Mouse (Mus musculus) heart, embryonic 11.5 days (tissue): ENCODE measurements around the gene Ercc5. TPM values are rescaled to one million over a fixed set of nuclear protein-coding genes. Genes with fewer than 3 reads are reported as not detected.

Source experiments
- ATAC-seq: fragments of 200-750 bp; cut with Nextera tagmentation; replicated peaks from 2 replicates; pipeline ENCODE4 v1.8.0; 2017; ENCODE audit warnings: moderate library complexity; ENCODE audit not compliant: insufficient number of reproducible peaks, low FRiP score, low TSS enrichment
- H3K27ac ChIP-seq: fragments of 300-500 bp; sonication (generic); 2 replicates; pipeline ENCODE4 v1.5.1; 2014; ENCODE audit warnings: mild to moderate bottlenecking, low read depth, low read length
- H3K27me3 ChIP-seq: fragments of 300-500 bp; sonication (generic); 2 replicates; pipeline ENCODE4 v1.6.1; 2014; ENCODE audit warnings: mild to moderate bottlenecking, low read length, mixed read lengths; ENCODE audit not compliant: control insufficient read depth, insufficient read depth
- H3K36me3 ChIP-seq: fragments of 300-500 bp; sonication (generic); 2 replicates; pipeline ENCODE4 v1.6.1; 2014; ENCODE audit warnings: mild to moderate bottlenecking, low read length, moderate library complexity, mixed read lengths; ENCODE audit not compliant: control insufficient read depth, insufficient read depth
- H3K4me1 ChIP-seq: fragments of 300-500 bp; sonication (generic); 2 replicates; pipeline ENCODE4 v1.6.1; 2014; ENCODE audit warnings: low read length; ENCODE audit not compliant: control insufficient read depth, insufficient read depth
- H3K4me2 ChIP-seq: fragments of 300-500 bp; sonication (generic); 2 replicates; pipeline ENCODE4 v1.6.1; 2014; ENCODE audit warnings: mild to moderate bottlenecking, moderate library complexity
- H3K4me3 ChIP-seq: fragments of 300-500 bp; sonication (generic); 2 replicates; pipeline ENCODE4 v1.5.1; 2014; ENCODE audit warnings: low read depth, low read length
- H3K9ac ChIP-seq: fragments of 300-500 bp; sonication (generic); 2 replicates; pipeline ENCODE4 v1.6.1; 2014; ENCODE audit warnings: mild to moderate bottlenecking, low read depth, low read length, moderate library complexity
- H3K9me3 ChIP-seq: fragments of 300-500 bp; sonication (generic); replicated peaks from 2 replicates; pipeline ENCODE4 v1.6.1; 2016; ENCODE audit warnings: low read length; ENCODE audit not compliant: control insufficient read depth
- WGBS: fragments of 180-500 bp; shearing (Covaris S2); extraction: QIAGEN DNeasy Blood & Tissue Kit; methylation state at CpG from one replicate; pipeline ENCODE4 v1.1.7; 2014; ENCODE audit not compliant: insufficient replicate concordance; 5-methylcytosine and 5-hydroxymethylcytosine counted together
- polyA plus RNA-seq: library from polyadenylated mRNA; unstranded; fragments of >200 nt; fragmentation: Nextera tagmentation; extraction: Ambion mirVana; gene quantifications from 2 replicates; pipeline ENCODE4 v1.2.1, GENCODE M21; 2014

Gene Ercc5
- polyA plus RNA-seq, 1 experiment from 2014 or later, result 17.3 TPM

GRCm38 (mm10) chr1:44202876-44203275, 55.3 kb downstream of the Ercc5 start:
- Histone ChIP-seq H3K9ac (no peak overlapping the region), H3K9me3 (no peaks in the 10 kb centered on the region), H3K27me3 (no peaks in the 10 kb centered on the region), H3K4me2 (no peak overlapping the region), H3K4me1 (peaks cover 3% of the 10 kb centered on the region; the same call in 1 of the 2 replicates), H3K36me3 (no peaks in the 10 kb centered on the region), H3K27ac (no peak overlapping the region), H3K4me3 (no peak overlapping the region)
- ATAC-seq, result no peak
- 86% methylated on average over 15 of the region's 15 CpGs for WGBS

- WGBS, result 50% methylated on average over 2 of the region's 2 CpGs
- H3K9me3 ChIP-seq, result no peaks in the 10 kb centered on the region
- no peak for ATAC-seq
These were observed 66.9 kb downstream of the Ercc5 start for GRCm38 (mm10) chr1:44214443-44214842.

GRCm38 (mm10) chr1:44216352-44217116, 69.0 kb downstream of the Ercc5 start:
- Histone ChIP-seq H3K4me1 (no peaks in the 10 kb centered on the region), H3K27me3 (no peaks in the 10 kb centered on the region), H3K4me2 (no peak overlapping the region), H3K4me3 (no peak overlapping the region), H3K27ac (no peak overlapping the region), H3K9me3 (no peaks in the 10 kb centered on the region), H3K9ac (no peak overlapping the region), H3K36me3 (no peaks in the 10 kb centered on the region)
- ATAC-seq, result no peak
- WGBS, result 57% methylated on average over 2 of the region's 2 CpGs

More at GRCm38 (mm10) chr1:44214443-44214842, 66.9 kb downstream of the Ercc5 start:
- H3K36me3 ChIP-seq, result no peaks in the 10 kb centered on the region
- no peak overlapping the region for H3K4me2 ChIP-seq
- no peak overlapping the region for H3K27ac ChIP-seq
- H3K4me1 ChIP-seq, result no peaks in the 10 kb centered on the region
- H3K9ac ChIP-seq, result no peak overlapping the region
- H3K4me3 ChIP-seq, result no peak overlapping the region
- H3K27me3 ChIP-seq, result no peaks in the 10 kb centered on the region

GRCm38 (mm10) chr1:44217118-44217517, 69.6 kb downstream of the Ercc5 start:
- no peak overlapping the region for H3K4me3 ChIP-seq
- no peaks in the 10 kb centered on the region for H3K36me3 ChIP-seq
- ATAC-seq, result no peak
- no peaks in the 10 kb centered on the region for H3K4me1 ChIP-seq
- WGBS, result 65% methylated on average over 2 of the region's 2 CpGs
- no peak overlapping the region for H3K27ac ChIP-seq
- no peak overlapping the region for H3K4me2 ChIP-seq
- no peaks in the 10 kb centered on the region for H3K9me3 ChIP-seq
- H3K27me3 ChIP-seq, result no peaks in the 10 kb centered on the region
- no peak overlapping the region for H3K9ac ChIP-seq

- H3K4me3 ChIP-seq, result no peak within 1 kb of the TSS
- no peaks in the 10 kb centered on the region for H3K36me3 ChIP-seq
- ATAC-seq, result no peak
- H3K9me3 ChIP-seq, result no peaks in the 10 kb centered on the region
- H3K4me2 ChIP-seq, result no peak within 1 kb of the TSS
- H3K27me3 ChIP-seq, result no peaks in the 10 kb centered on the region
- WGBS, result 57% methylated on average over 1 of the region's 1 CpGs
- H3K9ac ChIP-seq, result no peak within 1 kb of the TSS
- H3K27ac ChIP-seq, result no peak within 1 kb of the TSS
- H3K4me1 ChIP-seq, result no peaks in the 10 kb centered on the region
These were observed 71.3 kb downstream of the Ercc5 start, which contains the start of gene Mettl21e for GRCm38 (mm10) chr1:44218876-44219275. TSS of gene Mettl21e (minus strand) at chr1:44218961.

- Histone ChIP-seq H3K27ac (no peak overlapping the region), H3K4me3 (no peak overlapping the region), H3K9ac (no peak overlapping the region), H3K4me1 (no peaks in the 10 kb centered on the region), H3K4me2 (no peak overlapping the region), H3K9me3 (no peaks in the 10 kb centered on the region), H3K27me3 (no peaks in the 10 kb centered on the region), H3K36me3 (no peaks in the 10 kb centered on the region)
- ATAC-seq, result no peak
- WGBS, result 55% methylated on average over 2 of the region's 2 CpGs
These were observed 81.5 kb downstream of the Ercc5 start for GRCm38 (mm10) chr1:44229044-44229443.

Other genes with a start within 250 kb of the Ercc5 start
- gene Tpp2, start 214.1 kb upstream of the Ercc5 start, polyA plus RNA-seq, result 54.1 and 57.0 TPM in 2 replicates
- 0.35 and 0.83 TPM in 2 replicates for gene Mettl21c, start 127.7 kb upstream of the Ercc5 start, polyA plus RNA-seq
- gene Gm8251, start 85.8 kb upstream of the Ercc5 start, polyA plus RNA-seq, result 0.08 TPM in 1 of 2 replicates, not detected in the other
- gene Tex30, start 45.3 kb upstream of the Ercc5 start, polyA plus RNA-seq, result 81.8 and 82.9 TPM in 2 replicates
- 56.4 and 57.5 TPM in 2 replicates for gene Kdelc1, start 28.9 kb upstream of the Ercc5 start, polyA plus RNA-seq
- gene Bivm, start 28.8 kb upstream of the Ercc5 start, polyA plus RNA-seq, result 15.8 and 16.9 TPM in 2 replicates
- not detected in 2 replicates for gene Mettl21e, start 71.2 kb downstream of the Ercc5 start, polyA plus RNA-seq